Mouse (Mus musculus) liver, embryonic 11.5 days (tissue): ENCODE measurements at regions not wholly inside any gene's neighbourhood (a gene's known extent, or its start where the extent isn't known, plus 50 kb on each side); places are given as distances from the start of the nearest gene placed in this dataset.
A peak's percentile ranks its signal among the peaks of the same experiment; 100 is the strongest.

Source experiments
- ATAC-seq: fragments of 200-750 bp; cut with Nextera tagmentation; replicated peaks from 2 replicates; pipeline ENCODE4 v1.8.0; 2017; ENCODE audit warnings: moderate number of reproducible peaks, mild to moderate bottlenecking, moderate TSS enrichment, moderate library complexity; ENCODE audit not compliant: low FRiP score
- DNase-seq: peaks from one replicate; pipeline ENCODE4 v3.0.0-alpha.2; 2017; ENCODE audit warnings: low spot score
- H3K27ac ChIP-seq: fragments of 300-500 bp; sonication (generic); 2 replicates; pipeline ENCODE4 v1.5.1; 2014; ENCODE audit warnings: mild to moderate bottlenecking, low read depth, low read length, control low read depth
- H3K27me3 ChIP-seq: fragments of 300-500 bp; sonication (generic); replicated peaks from 2 replicates; pipeline ENCODE4 v1.6.1; 2014; ENCODE audit warnings: low read length, mixed read lengths; ENCODE audit not compliant: control insufficient read depth, insufficient read depth
- H3K36me3 ChIP-seq: fragments of 300-500 bp; sonication (generic); 2 replicates; pipeline ENCODE4 v1.6.1; 2014; ENCODE audit warnings: mild to moderate bottlenecking, low read length, moderate library complexity, mixed read lengths; ENCODE audit not compliant: control insufficient read depth, insufficient read depth
- H3K4me1 ChIP-seq: fragments of 300-500 bp; sonication (generic); replicated peaks from 2 replicates; pipeline ENCODE4 v1.6.1; 2014; ENCODE audit warnings: low read length, mixed read lengths; ENCODE audit not compliant: control insufficient read depth, insufficient read depth
- H3K4me2 ChIP-seq: fragments of 300-500 bp; sonication (generic); 2 replicates; pipeline ENCODE4 v1.6.1; 2014; ENCODE audit warnings: mild to moderate bottlenecking, control low read depth, moderate library complexity
- H3K4me3 ChIP-seq: fragments of 300-500 bp; sonication (generic); 2 replicates; pipeline ENCODE4 v1.5.1; 2014; ENCODE audit warnings: low read depth, low read length, control low read depth
- H3K9ac ChIP-seq: fragments of 300-500 bp; sonication (generic); 2 replicates; pipeline ENCODE4 v1.6.1; 2014; ENCODE audit warnings: low read depth, low read length, control low read depth
- H3K9me3 ChIP-seq: fragments of 300-500 bp; sonication (generic); 2 replicates; pipeline ENCODE4 v1.6.1; 2016; ENCODE audit warnings: low read length, inconsistent platforms, mixed read lengths; ENCODE audit not compliant: control insufficient read depth
- WGBS: fragments of 180-500 bp; shearing (Covaris S2); extraction: QIAGEN DNeasy Blood & Tissue Kit; methylation state at CpG from one replicate; pipeline ENCODE4 v1.1.7; 2014; 5-methylcytosine and 5-hydroxymethylcytosine counted together

- DNase-seq (no peak), ATAC-seq (no peak)
- Histone ChIP-seq H3K27me3 (no peaks in the 10 kb centered on the region), H3K9me3 (no peaks in the 10 kb centered on the region), H3K36me3 (no peaks in the 10 kb centered on the region), H3K27ac (no peak overlapping the region), H3K4me3 (no peak overlapping the region), H3K4me1 (no peaks in the 10 kb centered on the region), H3K9ac (no peak overlapping the region), H3K4me2 (no peak overlapping the region)
- WGBS = 66% methylated on average over 9 of the region's 9 CpGs
Measured at GRCm38 (mm10) chr7:133316701-133317475, 192.7 kb upstream of the Ctbp2 start.

DNA sequence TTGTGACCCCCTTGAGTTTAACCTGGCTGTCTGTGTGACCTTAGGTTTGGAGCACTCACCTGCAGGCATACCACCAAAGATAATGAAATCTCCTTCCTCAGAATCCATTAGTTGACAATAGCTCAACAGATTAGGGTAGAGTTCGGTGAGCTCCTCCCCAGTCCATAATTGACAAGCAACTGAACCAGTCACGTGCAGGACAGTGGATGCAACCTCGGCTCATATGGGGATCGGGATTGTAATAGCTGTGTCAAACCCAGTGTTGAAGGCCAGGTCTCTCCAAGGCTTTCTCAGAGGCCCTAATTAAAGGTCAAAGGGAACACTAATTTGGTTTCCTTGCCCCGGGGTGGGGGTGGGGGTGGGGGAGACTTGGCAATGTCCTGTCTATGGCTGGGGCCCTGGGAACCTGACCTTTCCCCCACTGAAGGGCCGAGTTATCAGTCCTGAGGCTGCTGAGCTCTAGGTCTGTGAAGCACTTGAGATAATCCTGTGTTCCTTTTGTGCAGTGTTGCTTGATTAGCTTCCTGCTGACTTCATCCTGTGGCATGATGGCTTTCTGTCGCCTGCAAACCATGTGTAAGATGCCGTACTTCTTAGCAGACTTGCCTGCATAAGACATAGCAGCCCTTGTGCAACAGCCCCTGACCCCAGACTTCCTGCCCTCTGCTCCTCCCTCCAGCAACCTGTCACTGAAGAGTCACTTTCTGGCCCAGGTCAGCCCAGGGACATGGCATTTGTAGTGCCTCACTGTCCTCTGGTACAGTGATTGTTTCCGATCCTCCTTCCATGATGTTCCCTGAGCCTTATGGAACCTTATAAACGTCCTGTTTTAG, 191.3 kb upstream of the Ctbp2 start:
- no peaks in the 10 kb centered on the region for H3K36me3 ChIP-seq
- no peaks in the 10 kb centered on the region for H3K9me3 ChIP-seq
- WGBS = 30% methylated on average over 10 of the region's 10 CpGs
- ATAC-seq = peak; percentile 15; the same call in 1 of the 2 replicates
- H3K4me1 ChIP-seq = no peaks in the 10 kb centered on the region
- no peak overlapping the region for H3K27ac ChIP-seq
- no peak for DNase-seq
- H3K4me3 ChIP-seq = no peak overlapping the region
- no peak overlapping the region for H3K4me2 ChIP-seq
- no peak overlapping the region for H3K9ac ChIP-seq
- H3K27me3 ChIP-seq = no peaks in the 10 kb centered on the region

GRCm38 (mm10) chr7:133313115-133313514, 189.0 kb upstream of the Ctbp2 start:
- H3K9me3 ChIP-seq = no peaks in the 10 kb centered on the region
- 62% methylated on average over 5 of the region's 5 CpGs for WGBS
- no peak overlapping the region for H3K27ac ChIP-seq
- no peak overlapping the region for H3K9ac ChIP-seq
- DNase-seq (no peak), ATAC-seq (no peak)
- no peaks in the 10 kb centered on the region for H3K4me1 ChIP-seq
- H3K4me2 ChIP-seq = no peak overlapping the region
- H3K4me3 ChIP-seq = no peak overlapping the region
- H3K36me3 ChIP-seq = no peaks in the 10 kb centered on the region
- no peaks in the 10 kb centered on the region for H3K27me3 ChIP-seq

GRCm38 (mm10) chr7:133311116-133311801, 187.1 kb upstream of the Ctbp2 start:
- 69% methylated on average over 9 of the region's 9 CpGs for WGBS
- no peak overlapping the region for H3K4me2 ChIP-seq
- H3K9ac ChIP-seq = no peak overlapping the region
- ATAC-seq (no peak), DNase-seq (no peak)
- no peaks in the 10 kb centered on the region for H3K36me3 ChIP-seq
- H3K4me3 ChIP-seq = no peak overlapping the region
- no peak overlapping the region for H3K27ac ChIP-seq
- H3K4me1 ChIP-seq = no peaks in the 10 kb centered on the region
- H3K27me3 ChIP-seq = no peaks in the 10 kb centered on the region
- H3K9me3 ChIP-seq = no peaks in the 10 kb centered on the region

DNA sequence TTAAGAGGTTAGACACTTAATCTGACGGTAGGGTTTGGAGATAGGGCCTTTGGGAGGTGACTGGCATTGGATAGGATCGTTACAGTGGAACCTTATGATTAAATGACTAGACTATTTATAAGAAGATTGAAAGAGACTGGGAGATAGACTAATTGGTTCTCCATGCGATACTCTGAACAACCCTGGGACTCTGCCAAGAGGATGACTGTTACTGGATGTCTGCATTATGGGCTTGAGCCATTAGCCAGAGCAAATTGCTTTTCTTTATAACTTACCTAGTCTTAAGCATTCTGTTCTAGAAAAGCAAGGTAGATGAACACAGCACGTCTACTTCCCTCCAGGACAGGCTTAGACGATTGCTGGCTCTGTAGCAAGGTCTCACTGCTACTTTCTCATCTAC, 180.3 kb upstream of the Ctbp2 start:
- WGBS = 71% methylated on average over 5 of the region's 5 CpGs
- H3K27ac ChIP-seq = no peak overlapping the region
- no peak overlapping the region for H3K9ac ChIP-seq
- no peak overlapping the region for H3K4me2 ChIP-seq
- no peak for ATAC-seq
- no peaks in the 10 kb centered on the region for H3K9me3 ChIP-seq
- no peaks in the 10 kb centered on the region for H3K4me1 ChIP-seq
- no peak overlapping the region for H3K4me3 ChIP-seq
- H3K27me3 ChIP-seq = no peaks in the 10 kb centered on the region
- DNase-seq = no peak
- H3K36me3 ChIP-seq = no peaks in the 10 kb centered on the region

DNA sequence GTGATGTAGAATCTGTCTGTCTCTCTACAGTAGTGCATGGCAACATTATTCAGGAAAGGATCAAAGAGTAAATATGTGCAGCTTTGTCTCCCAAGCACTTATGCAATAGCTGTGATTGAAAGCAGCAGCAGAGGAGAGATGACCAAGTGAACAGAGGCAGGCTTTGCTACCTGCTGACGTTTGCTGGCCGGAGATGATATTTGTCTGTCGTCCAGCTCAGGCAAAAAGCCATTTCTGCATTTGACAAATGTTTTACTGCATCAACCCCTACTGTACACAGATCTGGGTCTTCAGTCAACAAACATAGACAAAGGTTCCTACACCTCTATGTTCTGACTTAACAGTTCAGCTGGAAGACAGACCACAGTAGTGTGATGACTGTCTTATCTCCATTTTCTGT, 166.3 kb upstream of the Ctbp2 start:
- DNase-seq (no peak), ATAC-seq (no peak)
- Histone ChIP-seq H3K4me2 (no peak overlapping the region), H3K9me3 (no peaks in the 10 kb centered on the region), H3K27ac (no peak overlapping the region), H3K4me3 (no peak overlapping the region), H3K27me3 (no peaks in the 10 kb centered on the region), H3K9ac (no peak overlapping the region), H3K4me1 (no peaks in the 10 kb centered on the region), H3K36me3 (no peaks in the 10 kb centered on the region)
- 86% methylated on average over 3 of the region's 3 CpGs for WGBS

- Histone ChIP-seq H3K27me3 (no peaks in the 10 kb centered on the region), H3K4me2 (no peak overlapping the region), H3K4me3 (no peak overlapping the region), H3K9me3 (no peaks in the 10 kb centered on the region), H3K36me3 (no peaks in the 10 kb centered on the region), H3K27ac (no peak overlapping the region), H3K9ac (no peak overlapping the region), H3K4me1 (no peaks in the 10 kb centered on the region)
- DNase-seq = no peak
- 63% methylated on average over 3 of the region's 3 CpGs for whole genome bisulfite sequencing
- ATAC-seq = no peak
Measured at GRCm38 (mm10) chr7:133288236-133288635, 164.1 kb upstream of the Ctbp2 start.

- WGBS = 80% methylated on average over 7 of the region's 7 CpGs
Measured at GRCm38 (mm10) chr7:133286836-133287235, 162.7 kb upstream of the Ctbp2 start.

More at GRCm38 (mm10) chr7:133286836-133287235, 162.7 kb upstream of the Ctbp2 start:
- DNase-seq (no peak), ATAC-seq (no peak)
- no peak overlapping the region for H3K4me2 ChIP-seq
- no peaks in the 10 kb centered on the region for H3K36me3 ChIP-seq
- no peaks in the 10 kb centered on the region for H3K4me1 ChIP-seq
- H3K9me3 ChIP-seq = no peaks in the 10 kb centered on the region
- no peak overlapping the region for H3K27ac ChIP-seq
- H3K27me3 ChIP-seq = no peaks in the 10 kb centered on the region
- no peak overlapping the region for H3K9ac ChIP-seq
- no peak overlapping the region for H3K4me3 ChIP-seq
